Mouse (Mus musculus) thymus, adult 18-20 months (tissue): Measurements from ENCODE around the gene Otud7a.
"Not testable (repeated sequence)": the region's sequence is repeated elsewhere in the genome, so short reads cannot be mapped to it uniquely, and the experiment has no call there.

Source experiments
- DNase-seq, 2 experiments: peaks; one replicate each; pipeline ENCODE4 v3.0.0; 2022; ENCODE audit warnings: mixed read lengths in 2 of 2

Gene Otud7a

GRCm38 (mm10) chr7:63559679-63560078 is 115.1 kb downstream of the Otud7a start:
- no peak for DNase-seq

GRCm38 (mm10) chr7:63583310-63583709 is 138.8 kb downstream of the Otud7a start:
- DNase-seq, result no peak

- no peak for DNase-seq
Observed at GRCm38 (mm10) chr7:63586184-63586870, 141.8 kb downstream of the Otud7a start.

GRCm38 (mm10) chr7:63590305-63590704 is 145.8 kb downstream of the Otud7a start:
- no peak for DNase-seq

- no peak for DNase-seq
Observed at GRCm38 (mm10) chr7:63591322-63591721, 146.8 kb downstream of the Otud7a start.

- DNase-seq, result no peak
Observed at GRCm38 (mm10) chr7:63592061-63592460, 147.5 kb downstream of the Otud7a start.

- DNase-seq, result no peak
Observed at GRCm38 (mm10) chr7:63604827-63605226, 160.3 kb downstream of the Otud7a start.

GRCm38 (mm10) chr7:63617018-63617417 is 172.5 kb downstream of the Otud7a start:
- DNase-seq, result no peak

- no peak for DNase-seq
Observed at GRCm38 (mm10) chr7:63620776-63621340, 176.3 kb downstream of the Otud7a start.

- DNase-seq, result no peak
Observed at GRCm38 (mm10) chr7:63637651-63638050, 193.1 kb downstream of the Otud7a start.

- DNase-seq, result no peak
Observed at GRCm38 (mm10) chr7:63644002-63644401, 199.5 kb downstream of the Otud7a start.

- DNase-seq, result no peak
Observed at GRCm38 (mm10) chr7:63647136-63647535, 202.6 kb downstream of the Otud7a start.

GRCm38 (mm10) chr7:63660261-63660660 is 215.7 kb downstream of the Otud7a start:
- no peak for DNase-seq

GRCm38 (mm10) chr7:63662757-63663156 is 218.2 kb downstream of the Otud7a start:
- no peak for DNase-seq

- no peak for DNase-seq
Observed at GRCm38 (mm10) chr7:63665496-63665895, 220.9 kb downstream of the Otud7a start.

GRCm38 (mm10) chr7:63667986-63668741 is 223.6 kb downstream of the Otud7a start:
- no peak for DNase-seq

GRCm38 (mm10) chr7:63668951-63669350 is 224.4 kb downstream of the Otud7a start:
- DNase-seq, result no peak

- DNase-seq, result not testable (repeated sequence)
Observed at GRCm38 (mm10) chr7:63670911-63671310, 226.4 kb downstream of the Otud7a start.

- no peak for DNase-seq
Observed at GRCm38 (mm10) chr7:63671904-63672303, 227.4 kb downstream of the Otud7a start.

- no peak for DNase-seq
Observed at GRCm38 (mm10) chr7:63676631-63677030, 232.1 kb downstream of the Otud7a start.

GRCm38 (mm10) chr7:63677149-63677548 is 232.6 kb downstream of the Otud7a start:
- no peak for DNase-seq

- no peak for DNase-seq
Observed at GRCm38 (mm10) chr7:63687056-63687455, 242.5 kb downstream of the Otud7a start.

- DNase-seq, result no peak
Observed at GRCm38 (mm10) chr7:63697921-63698320, 253.4 kb downstream of the Otud7a start.

GRCm38 (mm10) chr7:63717903-63718302 is 273.4 kb downstream of the Otud7a start:
- no peak for DNase-seq
